Mouse (Mus musculus) liver, embryonic 14.5 days (tissue): ENCODE data around the gene B3galt1. TPM values are rescaled to one million over a fixed set of nuclear protein-coding genes. Genes with fewer than 3 reads are reported as not detected.

Experiments
- ATAC-seq: fragments of 200-750 bp; cut with Nextera tagmentation; 2 replicates; pipeline ENCODE4 v1.8.0; 2017; ENCODE audit warnings: moderate number of reproducible peaks, mild to moderate bottlenecking, moderate library complexity; ENCODE audit not compliant: insufficient read depth
- DNase-seq, 3 experiments: peaks; one replicate each; pipeline ENCODE4 v3.0.0-alpha.2; 2012 to 2013; ENCODE audit warnings: low read depth in 3 of 3, low spot score in 3 of 3
- H3K27ac ChIP-seq: fragments of 300-500 bp; sonication (generic); 2 replicates; pipeline ENCODE4 v1.5.1; 2014; ENCODE audit warnings: moderate library complexity, mild to moderate bottlenecking, control low read depth, inconsistent platforms
- H3K27me3 ChIP-seq: fragments of 300-500 bp; sonication (generic); 2 replicates; pipeline ENCODE4 v1.6.1; 2014; ENCODE audit warnings: mild to moderate bottlenecking, low read length, moderate library complexity; ENCODE audit not compliant: control insufficient read depth, insufficient read depth
- H3K36me3 ChIP-seq: fragments of 300-500 bp; sonication (generic); replicated peaks from 2 replicates; pipeline ENCODE4 v1.6.1; 2014; ENCODE audit warnings: low read depth; ENCODE audit not compliant: control insufficient read depth, insufficient read depth
- H3K4me1 ChIP-seq, 2 experiments: fragments of 200-500 bp in 1 of 2; fragments of 300-500 bp in 1 of 2; sonication (generic) in 1 of 2; replicated peaks; 2 replicates each; pipeline ENCODE4 v1.6.1; 2012 to 2014; ENCODE audit warnings: antibody characterized with exemption in 1 of 2, inconsistent platforms in 1 of 2, low read length in 1 of 2; ENCODE audit not compliant: control insufficient read depth in 2 of 2, insufficient read depth in 2 of 2
- H3K4me2 ChIP-seq: fragments of 300-500 bp; sonication (generic); 2 replicates; pipeline ENCODE4 v1.6.1; 2014; ENCODE audit warnings: low read depth, mild to moderate bottlenecking, control low read depth, moderate library complexity
- H3K4me3 ChIP-seq, 2 experiments: fragments of 200-500 bp in 1 of 2; fragments of 300-500 bp in 1 of 2; sonication (generic) in 1 of 2; 2 replicates each; pipeline ENCODE4 v1.5.1; 2012 to 2014; ENCODE audit warnings: low read depth in 2 of 2, low read length in 2 of 2, mild to moderate bottlenecking in 2 of 2, control low read depth in 1 of 2, inconsistent platforms in 1 of 2, moderate library complexity in 1 of 2; ENCODE audit not compliant: insufficient read depth in 1 of 2
- H3K9ac ChIP-seq: fragments of 300-500 bp; sonication (generic); replicated peaks from 2 replicates; pipeline ENCODE4 v1.6.1; 2014; ENCODE audit warnings: mild to moderate bottlenecking, control low read depth, moderate library complexity
- H3K9me3 ChIP-seq: fragments of 300-500 bp; sonication (generic); 2 replicates; pipeline ENCODE4 v1.6.1; 2016; ENCODE audit warnings: low read length, mixed read lengths; ENCODE audit not compliant: control insufficient read depth
- CTCF ChIP-seq: IDR thresholded peaks from 2 replicates; pipeline ENCODE4 v1.5.1; 2016; ENCODE audit warnings: antibody characterized with exemption, low read depth, control low read depth
- EP300 ChIP-seq: IDR thresholded peaks from 2 replicates; pipeline ENCODE4 v1.6.1; 2016; ENCODE audit warnings: antibody characterized with exemption, low read depth
- WGBS: fragments of 180-500 bp; shearing (Covaris S2); extraction: QIAGEN DNeasy Blood & Tissue Kit; methylation state at CpG from one replicate; pipeline ENCODE4 v1.1.7; 2014; ENCODE audit not compliant: insufficient replicate concordance; 5-methylcytosine and 5-hydroxymethylcytosine counted together
- polyA plus RNA-seq, 2 experiments: library from polyadenylated mRNA; depleted of rRNA in 1 of 2; stranded (reverse) in 1 of 2; unstranded in 1 of 2; fragments of >200 nt; fragmentation: Nextera tagmentation in 1 of 2; extraction: Ambion mirVana in 1 of 2; gene quantifications; 2 replicates each; pipeline versions ENCODE4 v1.2.1 to v1.2.3; 2012 to 2014

B3galt1 gene
- polyA plus RNA-seq, 2 experiments: 0.03 to 0.23 TPM

DNA sequence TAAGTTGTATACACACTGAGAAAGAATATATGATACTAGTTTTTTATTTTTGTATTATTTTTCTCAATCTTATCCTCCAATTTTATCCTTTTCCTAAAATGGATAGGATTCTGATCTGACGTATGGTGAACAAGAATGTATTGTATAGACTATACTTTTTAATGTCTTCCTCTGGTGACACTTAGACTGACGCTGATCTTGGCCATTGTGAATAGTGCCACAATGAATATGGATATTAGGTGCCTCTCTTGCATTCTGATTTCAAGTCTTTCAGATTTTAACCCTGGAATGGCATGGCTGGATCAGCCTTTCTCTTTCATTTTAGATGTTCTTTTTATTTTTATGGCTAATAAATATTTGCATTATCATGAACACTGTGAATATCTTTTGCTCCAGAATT lies 17.4 kb downstream of the B3galt1 start:
- no peaks in the 10 kb centered on the region for H3K9me3 ChIP-seq
- WGBS: 53% methylated on average over 2 of the region's 2 CpGs
- no peaks in the 10 kb centered on the region for H3K27me3 ChIP-seq
- no peak overlapping the region for H3K4me3 ChIP-seq
- H3K4me1 ChIP-seq: no peaks in the 10 kb centered on the region
- ATAC-seq (no peak), DNase-seq (no peak)
- no peak overlapping the region for H3K4me2 ChIP-seq
- TF ChIP-seq EP300: no peak
- no peak overlapping the region for H3K27ac ChIP-seq
- no peak overlapping the region for H3K9ac ChIP-seq
- no peaks in the 10 kb centered on the region for H3K36me3 ChIP-seq

GRCm38 (mm10) chr2:67590408-67590807 lies 24.7 kb downstream of the B3galt1 start:
- Histone ChIP-seq H3K9me3 (no peaks in the 10 kb centered on the region), H3K4me1 (no peaks in the 10 kb centered on the region), H3K9ac (no peak overlapping the region), H3K4me2 (no peak overlapping the region), H3K27me3 (no peaks in the 10 kb centered on the region), H3K27ac (no peak overlapping the region), H3K36me3 (no peaks in the 10 kb centered on the region), H3K4me3 (no peak overlapping the region)
- no peak for ATAC-seq
- no peak for DNase-seq
- no peak for TF ChIP-seq EP300
- no peak for TF ChIP-seq CTCF

GRCm38 (mm10) chr2:67591831-67592629 lies 26.4 kb downstream of the B3galt1 start:
- ATAC-seq (no peak), DNase-seq (no peak)
- no peaks in the 10 kb centered on the region for H3K9me3 ChIP-seq
- TF ChIP-seq EP300 (no peak), CTCF (no peak)
- H3K36me3 ChIP-seq: no peaks in the 10 kb centered on the region
- H3K9ac ChIP-seq: no peak overlapping the region
- no peak overlapping the region for H3K4me2 ChIP-seq
- no peaks in the 10 kb centered on the region for H3K27me3 ChIP-seq
- WGBS: 60% methylated on average over 7 of the region's 7 CpGs
- H3K27ac ChIP-seq: no peak overlapping the region
- no peak overlapping the region for H3K4me3 ChIP-seq
- no peaks in the 10 kb centered on the region for H3K4me1 ChIP-seq

- ATAC-seq (no peak), DNase-seq (no peak)
- Histone ChIP-seq H3K27ac (no peak overlapping the region), H3K4me2 (no peak overlapping the region), H3K36me3 (no peaks in the 10 kb centered on the region), H3K9ac (no peak overlapping the region), H3K4me1 (no peaks in the 10 kb centered on the region), H3K4me3 (no peak overlapping the region), H3K27me3 (no peaks in the 10 kb centered on the region), H3K9me3 (no peaks in the 10 kb centered on the region)
- TF ChIP-seq EP300 (no peak), CTCF (no peak)
Measured at GRCm38 (mm10) chr2:67622902-67623301, 57.2 kb downstream of the B3galt1 start.

DNA sequence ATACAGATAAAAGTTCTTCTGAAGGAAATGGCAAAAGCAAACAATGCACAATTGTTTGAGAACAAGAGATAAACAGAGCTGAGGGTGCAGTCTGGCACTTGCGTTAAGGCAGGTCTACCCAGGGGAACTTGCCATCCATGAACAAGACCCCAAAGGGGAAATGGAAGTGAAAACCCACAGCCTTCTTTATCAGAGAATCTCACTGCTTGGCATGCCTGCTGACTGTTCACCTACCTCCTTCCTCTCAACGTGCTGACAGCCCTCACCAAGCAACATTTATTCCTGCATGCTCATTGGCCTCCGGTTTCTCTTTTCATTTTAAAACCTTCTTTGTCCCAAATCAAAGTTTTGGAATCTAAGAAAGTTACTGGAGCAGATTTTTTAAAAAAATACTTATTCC lies 62.0 kb downstream of the B3galt1 start:
- Histone ChIP-seq H3K4me3 (no peak overlapping the region), H3K27me3 (no peaks in the 10 kb centered on the region), H3K9ac (no peak overlapping the region), H3K4me1 (no peaks in the 10 kb centered on the region), H3K9me3 (no peaks in the 10 kb centered on the region), H3K36me3 (no peaks in the 10 kb centered on the region), H3K27ac (no peak overlapping the region), H3K4me2 (no peak overlapping the region)
- no peak for TF ChIP-seq EP300
- no peak for TF ChIP-seq CTCF
- WGBS: 17% methylated on average over 3 of the region's 3 CpGs
- DNase-seq: no peak
- ATAC-seq: no peak
